Mouse (Mus musculus) right cerebral cortex, postnatal 4 days (tissue): ENCODE measurements around the gene Dgcr6.
"Not testable (repeated sequence)": the region's sequence is repeated elsewhere in the genome, so short reads cannot be mapped to it uniquely, and the experiment has no call there.

Source experiments
- DNase-seq: peaks from one replicate; pipeline ENCODE4 v3.0.0-alpha.2; 2022

Dgcr6 gene

DNA sequence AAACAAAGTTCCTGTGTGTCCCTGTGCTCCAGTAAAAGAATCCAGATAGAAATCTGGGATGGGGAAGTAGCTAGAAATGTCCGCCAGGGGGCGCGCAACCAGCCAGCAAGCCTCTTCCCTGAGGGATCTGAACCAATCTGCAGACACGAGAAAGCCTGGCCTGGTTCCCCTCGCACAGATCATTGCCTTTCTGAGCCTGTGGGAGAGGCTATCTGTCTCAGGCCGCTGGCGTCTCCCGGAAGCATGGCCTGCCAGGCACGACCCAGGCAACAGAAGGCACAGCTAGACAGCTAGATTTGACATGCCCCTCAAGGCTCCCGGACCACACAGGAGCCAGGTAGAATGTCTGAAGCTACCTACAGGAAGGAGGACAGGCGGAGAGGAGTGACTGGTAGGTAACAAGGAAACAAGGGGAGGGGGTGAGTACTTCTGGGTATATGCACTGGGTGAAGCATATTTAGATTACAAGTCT is at the start of gene Dgcr6:
Dgcr6 (plus strand) TSS at position 130 of the 472 bp plus-strand sequence.
- peak; percentile 96 for DNase-seq

DNA sequence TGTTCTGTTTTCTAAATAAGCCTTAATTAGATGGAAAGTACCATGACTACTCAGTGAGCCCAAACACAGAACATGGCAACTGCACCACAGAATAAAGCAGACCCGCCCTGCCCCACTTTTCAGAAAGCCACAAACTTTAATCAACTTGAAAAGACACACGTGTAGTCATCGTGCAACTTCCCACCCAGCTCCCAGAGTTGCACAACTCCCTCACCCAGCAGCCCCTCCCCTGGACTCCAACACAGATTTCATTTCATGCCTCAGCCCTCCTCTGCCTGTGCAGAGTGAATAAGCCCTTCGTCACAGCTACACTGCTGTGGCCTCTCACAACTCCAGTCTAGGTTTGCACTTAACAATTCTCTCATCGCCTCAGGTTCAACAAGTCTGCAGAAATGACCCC is 48.1 kb upstream of the Dgcr6 start:
- DNase-seq, result no peak

DNA sequence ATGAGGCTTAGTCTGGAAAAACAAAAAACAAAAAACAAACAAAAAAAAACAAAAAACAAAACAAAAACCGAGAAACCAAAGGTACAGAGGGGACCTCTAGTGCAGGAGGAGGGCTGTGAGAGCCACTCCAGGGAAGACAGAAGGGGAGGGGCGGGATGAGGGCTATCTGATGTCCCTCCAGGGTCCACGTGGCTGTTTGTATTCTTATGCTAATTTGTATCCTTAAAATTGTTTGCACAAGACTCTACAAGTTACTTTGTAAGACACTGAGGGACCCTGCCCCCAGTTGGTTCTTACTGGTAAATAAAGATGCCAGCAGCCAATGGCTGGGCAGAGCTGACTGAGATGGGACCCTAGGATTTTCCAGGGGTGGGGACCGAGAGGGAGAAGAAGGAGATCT is 45.6 kb upstream of the Dgcr6 start:
- no peak for DNase-seq

DNA sequence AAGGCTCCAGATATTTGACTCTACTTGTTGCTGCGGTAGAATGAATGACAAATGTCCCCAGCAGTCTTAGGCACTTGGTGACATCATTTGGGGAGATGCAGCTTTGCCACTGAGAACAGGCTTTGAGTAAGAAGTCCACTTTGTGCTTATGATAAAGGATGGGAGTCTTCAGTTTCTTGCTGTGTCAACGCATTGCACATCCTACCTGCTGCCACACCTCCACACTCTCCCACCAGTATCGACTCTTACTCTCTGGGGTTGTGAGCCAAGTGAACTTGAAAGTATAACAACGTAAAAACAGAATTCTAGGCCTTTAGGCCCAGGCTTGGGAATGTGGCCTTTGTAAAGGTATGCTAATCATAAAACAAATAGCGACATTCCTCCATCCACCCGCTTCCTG is 41.6 kb upstream of the Dgcr6 start:
- DNase-seq, result no peak

DNA sequence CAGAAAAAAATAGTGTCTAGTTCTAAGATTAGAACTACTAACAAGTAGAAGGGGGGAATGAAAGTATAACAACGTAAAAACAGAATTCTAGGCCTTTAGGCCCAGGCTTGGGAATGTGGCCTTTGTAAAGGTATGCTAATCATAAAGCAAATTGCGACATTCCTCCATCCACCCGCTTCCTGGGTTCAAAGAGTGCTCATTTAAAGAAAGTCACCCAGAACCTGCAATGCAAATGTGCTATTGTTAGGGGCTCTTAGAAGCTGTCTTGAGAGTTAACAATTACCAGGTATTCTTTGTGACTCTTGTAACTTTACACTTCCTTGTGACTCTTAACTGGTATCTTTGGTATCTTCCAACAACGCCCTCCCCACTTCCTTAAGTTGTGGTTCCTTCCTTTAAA is 36.2 kb upstream of the Dgcr6 start:
- not testable (repeated sequence) for DNase-seq

DNA sequence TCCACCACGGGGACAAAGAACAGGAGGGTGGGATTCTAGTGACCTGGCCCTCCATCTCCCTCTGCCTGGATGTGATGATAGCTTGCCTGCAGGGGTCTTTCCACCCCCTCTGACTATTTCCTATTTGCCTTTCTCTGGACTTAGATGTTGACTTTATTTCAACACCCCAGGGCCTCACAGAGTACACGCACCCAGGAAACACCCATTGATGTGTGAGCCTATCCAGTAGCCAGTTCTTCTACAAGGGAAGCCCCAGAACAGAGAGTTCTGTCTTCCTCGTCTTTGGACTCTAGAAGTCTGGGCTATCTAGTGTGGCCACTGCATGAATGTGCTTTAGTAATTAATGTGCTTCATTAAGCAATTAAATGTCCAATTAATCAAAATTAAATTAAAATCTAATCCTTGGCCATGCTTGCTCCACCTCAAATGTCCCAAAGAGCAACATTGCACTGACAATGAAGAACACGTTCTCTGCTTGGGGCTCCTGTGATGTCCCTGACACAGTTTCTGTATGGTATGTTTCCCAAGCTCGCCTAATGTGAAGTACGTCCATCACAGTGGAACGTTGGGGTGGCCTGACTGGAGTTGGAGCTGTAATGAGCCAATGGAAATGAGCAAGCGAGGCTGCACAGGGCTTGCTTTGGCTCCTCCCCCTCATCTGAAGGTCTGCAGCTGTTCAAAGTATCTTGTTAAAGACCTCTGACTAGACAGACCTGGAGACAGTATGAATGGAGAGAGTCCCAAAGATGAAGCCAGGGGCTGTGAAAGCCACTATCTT is 29.7 kb upstream of the Dgcr6 start:
- no peak for DNase-seq

DNA sequence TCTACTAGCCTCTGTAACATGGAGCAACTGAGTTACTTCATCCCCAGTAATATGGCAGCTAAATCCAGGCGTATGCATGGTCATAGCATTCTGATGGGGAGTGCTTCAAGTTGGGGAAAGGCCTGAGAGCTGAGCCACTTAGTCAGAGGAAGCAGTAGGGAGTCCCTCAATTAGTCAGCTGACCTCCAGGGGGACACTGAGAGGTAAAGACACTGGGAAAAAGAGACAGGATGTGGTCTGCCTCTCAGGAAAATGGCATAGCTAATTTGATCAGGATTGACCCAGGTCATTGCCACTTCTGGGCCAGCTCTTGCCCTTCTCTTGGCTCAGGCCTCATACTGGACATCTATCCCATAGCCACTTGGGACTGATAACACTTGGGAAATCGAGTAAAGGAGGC is 25.3 kb upstream of the Dgcr6 start:
- no peak for DNase-seq

DNA sequence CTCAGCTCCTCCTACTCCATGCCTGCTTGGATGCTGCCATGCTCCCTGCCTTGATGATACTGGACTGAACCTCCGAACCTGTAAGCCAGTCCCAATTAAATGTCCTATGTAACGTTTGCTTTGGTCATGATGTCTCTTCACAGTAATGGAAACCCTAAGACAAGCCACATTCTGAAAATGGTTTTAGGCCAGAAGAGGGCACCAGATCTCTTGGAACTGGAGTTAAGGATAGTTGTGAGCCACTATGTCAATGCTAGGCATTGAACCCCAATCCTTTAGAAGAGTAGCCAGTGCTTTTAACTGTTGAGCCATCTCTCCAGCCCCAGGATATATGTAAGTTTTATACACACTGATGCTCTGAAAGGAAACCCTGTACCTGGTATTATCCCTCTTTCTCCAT is 20.9 kb upstream of the Dgcr6 start:
- DNase-seq, result no peak

DNA sequence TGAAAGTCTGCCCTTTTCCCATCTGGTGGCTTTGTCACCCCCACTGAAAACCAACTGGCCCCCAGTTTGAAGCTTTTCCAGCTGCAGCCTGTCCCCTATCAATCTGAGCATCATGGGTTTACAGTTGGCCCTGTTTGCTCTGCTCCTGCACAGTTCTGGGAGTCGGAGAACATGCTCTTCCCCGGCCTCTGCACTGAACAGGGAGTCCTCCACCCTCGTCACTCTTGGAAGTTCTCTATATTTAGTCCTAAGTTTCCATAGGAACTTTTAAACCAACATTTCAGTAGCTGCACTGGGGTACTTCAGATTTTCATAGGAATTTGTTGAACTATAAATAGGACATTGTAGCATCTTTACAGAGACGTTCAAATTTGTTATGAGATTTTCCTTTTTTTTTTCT is 19.4 kb upstream of the Dgcr6 start:
- no peak for DNase-seq

DNA sequence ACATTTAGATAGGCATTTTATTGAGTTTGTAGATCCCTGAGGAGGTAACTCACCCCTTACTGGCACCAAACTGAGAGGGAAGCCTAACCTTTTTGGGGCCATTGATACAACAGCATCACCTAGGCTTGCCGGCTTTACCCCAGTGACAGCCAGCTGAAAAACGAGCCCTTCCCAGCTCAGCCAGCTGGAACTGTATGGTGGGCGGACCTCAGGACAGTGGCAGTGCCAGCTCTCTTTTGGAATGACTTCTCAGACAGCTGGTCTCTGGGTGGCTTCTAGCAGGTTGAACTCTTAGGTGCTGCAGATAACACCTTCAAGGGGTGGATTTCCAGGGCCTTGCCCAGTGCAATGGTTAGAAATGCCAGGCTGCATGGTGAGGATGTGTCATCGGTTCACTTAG is 18.4 kb upstream of the Dgcr6 start:
- no peak for DNase-seq

DNA sequence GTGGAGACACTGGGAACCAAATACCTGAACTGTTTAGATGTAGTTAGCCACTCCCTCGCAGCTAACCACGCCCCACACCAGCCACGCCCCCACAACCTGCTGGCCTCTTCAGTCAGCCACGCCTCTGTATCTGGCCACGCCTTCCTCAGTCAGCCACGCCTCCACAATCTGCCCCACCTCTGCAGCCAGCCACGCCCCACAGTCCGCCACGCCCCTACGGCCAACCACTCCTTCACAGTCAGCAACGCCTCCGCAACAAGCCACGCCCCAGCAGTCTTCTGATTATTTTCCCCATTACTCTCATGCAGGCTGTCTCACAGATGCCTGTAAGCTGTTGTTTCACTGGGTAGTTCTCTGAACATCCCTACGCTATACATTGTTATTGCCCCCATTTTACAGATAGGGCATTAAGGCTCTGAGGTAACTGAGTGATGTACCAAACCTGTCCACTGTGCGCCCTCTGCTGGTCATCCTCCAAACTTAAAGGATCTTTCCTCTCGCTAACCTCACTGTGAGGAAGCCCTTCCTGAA is 16.2 kb upstream of the Dgcr6 start:
- DNase-seq, result peak; percentile 76

DNA sequence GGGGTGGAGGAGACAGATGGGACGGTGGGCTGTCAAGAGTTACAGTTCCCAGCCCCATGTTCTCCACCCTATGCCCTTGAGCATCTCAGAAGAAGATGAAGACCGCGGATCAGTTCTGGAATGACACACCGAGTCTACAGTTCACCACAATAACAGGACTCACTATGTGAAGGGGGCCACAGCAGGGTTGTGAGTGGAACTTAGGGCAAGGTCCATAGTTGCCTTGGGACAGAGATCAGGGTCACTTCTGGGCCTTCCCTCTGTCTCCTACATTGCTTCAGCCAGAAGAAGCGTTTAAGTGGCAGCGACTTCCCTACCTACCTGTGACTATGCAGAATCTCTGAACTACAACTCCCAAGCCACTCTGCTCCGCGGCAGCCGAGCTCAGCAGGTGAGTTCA is 15.6 kb upstream of the Dgcr6 start:
- no peak for DNase-seq

DNA sequence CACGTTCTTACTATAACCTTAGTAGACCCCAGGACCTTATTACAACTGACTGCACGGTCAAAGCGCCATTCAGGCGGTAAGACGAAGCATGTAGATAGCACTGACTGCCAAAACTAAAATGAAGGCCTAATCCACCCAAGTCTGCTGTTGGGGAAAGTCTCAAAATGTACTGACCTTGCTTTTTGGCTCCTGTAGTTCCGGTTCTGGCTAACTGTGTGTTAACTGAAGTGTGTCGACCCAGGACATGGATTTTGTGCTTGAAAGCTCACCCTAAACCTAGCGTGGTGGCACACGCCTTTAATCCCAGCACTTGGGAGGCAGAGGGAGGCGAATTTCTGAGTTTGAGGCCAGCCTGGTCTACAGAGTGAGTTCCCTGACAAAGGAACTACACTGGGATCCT is 7.7 kb upstream of the Dgcr6 start:
- DNase-seq, result no peak

DNA sequence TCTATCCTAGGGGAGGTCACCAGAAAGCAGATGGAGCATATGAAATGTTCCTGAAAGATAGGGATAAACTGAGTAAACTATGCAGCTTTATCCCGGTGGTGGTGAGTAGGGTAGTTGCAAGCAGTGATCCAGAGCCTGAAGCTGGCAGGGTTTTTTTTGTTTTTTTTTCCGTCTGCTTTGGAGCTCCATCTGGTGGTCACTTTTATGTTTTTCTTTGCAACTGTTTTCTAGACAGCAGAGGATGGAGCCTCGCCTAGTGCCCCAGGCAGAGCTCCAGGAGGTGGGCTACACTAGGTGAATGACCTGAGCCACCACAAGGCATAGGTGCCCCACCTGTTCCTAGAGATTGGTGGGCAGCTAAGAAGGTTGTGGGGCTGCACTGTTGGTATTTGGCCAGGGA is 5.0 kb upstream of the Dgcr6 start:
- DNase-seq, result peak; percentile 49

DNA sequence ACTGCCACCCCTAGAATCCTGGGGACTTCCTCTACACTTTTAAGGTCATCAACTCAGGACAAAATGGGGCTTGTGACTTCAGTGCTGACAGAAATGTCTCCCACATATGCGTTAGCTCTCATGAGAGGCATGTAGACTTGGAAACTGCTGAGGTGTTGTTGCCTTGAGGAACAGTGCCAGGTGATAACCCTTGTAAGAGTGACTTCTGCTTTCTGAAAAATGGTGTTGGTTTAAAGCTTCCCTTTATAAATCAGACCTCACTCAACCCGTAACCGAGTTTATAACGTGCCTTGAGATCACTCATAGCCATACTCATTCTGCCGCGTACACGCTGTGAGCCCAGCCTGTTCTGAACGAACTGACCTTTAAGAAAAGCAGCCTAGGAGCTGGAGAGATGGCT is 4.6 kb upstream of the Dgcr6 start:
- no peak for DNase-seq

DNA sequence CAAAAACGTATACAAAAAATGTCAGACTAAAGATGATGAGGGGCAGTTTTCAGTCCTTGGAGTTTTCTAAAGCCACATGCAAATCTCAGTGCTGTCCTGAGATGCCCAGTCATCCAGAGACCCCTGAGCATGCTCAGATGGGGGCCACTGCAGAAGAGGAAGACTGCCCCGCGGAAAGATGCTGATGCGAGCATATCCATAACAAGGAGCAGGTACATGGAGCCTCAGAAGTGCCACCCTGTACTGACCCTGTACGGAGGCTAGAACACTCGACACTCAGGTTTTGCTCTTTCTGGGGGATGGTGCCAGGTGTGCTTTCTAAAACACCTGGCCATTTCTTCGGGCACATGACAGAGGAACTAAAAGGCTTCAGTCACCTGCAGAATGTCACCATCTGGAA is 338 bp upstream of the Dgcr6 start:
- DNase-seq, result no peak

DNA sequence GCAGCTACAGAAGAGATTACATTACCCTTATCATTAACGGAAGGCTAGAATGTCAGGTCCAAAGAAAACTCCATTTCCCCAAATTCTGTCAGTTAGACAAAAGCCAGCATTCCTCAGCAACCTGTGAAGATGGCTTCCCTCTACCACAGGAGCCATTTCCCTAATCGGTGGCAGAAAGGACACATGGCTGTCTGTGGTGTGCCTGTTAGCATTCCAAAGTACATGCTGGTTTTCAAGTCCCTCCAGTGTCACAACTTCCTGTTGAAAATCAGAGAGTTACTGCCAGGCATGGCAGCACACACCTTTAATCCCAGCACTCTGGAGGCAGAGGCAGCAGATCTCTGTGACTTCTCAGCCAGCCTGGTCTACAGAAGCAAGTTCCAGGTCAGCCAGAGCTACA is 3.6 kb downstream of the Dgcr6 start:
- no peak for DNase-seq

DNA sequence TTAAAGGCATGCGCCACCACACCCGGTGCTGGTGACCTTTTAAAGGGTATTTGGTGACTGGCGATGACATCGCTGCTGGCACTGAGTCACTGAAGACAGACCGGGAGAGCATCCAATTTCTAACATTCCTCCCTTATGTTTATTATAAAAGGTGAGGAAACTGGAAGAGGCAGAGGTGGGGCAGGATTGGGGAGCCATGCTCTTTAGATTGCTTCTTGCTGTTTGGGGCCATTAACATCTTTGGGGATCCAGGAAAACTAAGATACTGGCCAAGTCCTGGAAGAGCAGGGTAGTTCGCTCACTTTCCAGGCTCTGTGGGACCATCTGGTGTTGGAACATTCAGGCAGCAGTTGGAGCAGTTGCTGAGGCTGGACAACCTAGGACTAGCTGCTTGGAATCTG is 5.7 kb downstream of the Dgcr6 start:
- no peak for DNase-seq

DNA sequence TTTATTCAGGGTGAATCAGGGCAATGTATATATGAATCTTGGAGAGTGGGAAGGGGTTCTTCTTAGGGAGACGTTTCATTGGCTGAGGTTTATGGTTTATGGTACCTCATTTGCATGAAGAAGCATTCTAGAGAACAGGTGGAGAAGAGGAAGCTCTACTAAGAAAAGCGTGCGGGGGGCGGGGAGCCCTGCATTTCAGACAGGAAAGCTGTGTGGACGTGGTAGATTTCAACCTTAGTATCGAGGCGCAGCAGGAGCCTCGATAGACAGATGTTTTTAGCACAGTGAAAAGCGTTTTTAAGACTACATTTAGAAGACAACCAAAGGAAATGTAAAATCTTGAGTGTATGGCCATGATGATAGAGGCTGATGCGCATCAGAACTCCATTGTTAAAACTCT is 6.6 kb downstream of the Dgcr6 start:
- no peak for DNase-seq

DNA sequence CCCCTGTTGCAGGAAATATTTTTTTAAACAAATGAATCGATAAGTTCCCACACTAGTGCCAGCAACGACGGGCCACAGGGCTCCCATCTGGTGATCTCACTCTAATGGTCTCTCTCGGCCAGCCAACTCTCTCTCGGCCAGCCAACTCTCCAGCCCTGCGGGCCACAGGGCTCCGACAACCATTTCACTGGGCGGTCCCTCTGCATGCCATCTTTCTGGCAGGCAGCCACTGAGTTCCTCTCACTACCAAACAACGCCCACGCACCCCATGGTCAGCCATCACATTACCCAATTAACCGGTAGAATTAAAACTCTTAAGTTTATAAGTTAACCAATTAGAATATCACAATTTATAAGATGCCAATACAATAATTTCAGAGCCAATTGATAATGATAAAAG is 8.5 kb downstream of the Dgcr6 start:
- DNase-seq, result no peak

DNA sequence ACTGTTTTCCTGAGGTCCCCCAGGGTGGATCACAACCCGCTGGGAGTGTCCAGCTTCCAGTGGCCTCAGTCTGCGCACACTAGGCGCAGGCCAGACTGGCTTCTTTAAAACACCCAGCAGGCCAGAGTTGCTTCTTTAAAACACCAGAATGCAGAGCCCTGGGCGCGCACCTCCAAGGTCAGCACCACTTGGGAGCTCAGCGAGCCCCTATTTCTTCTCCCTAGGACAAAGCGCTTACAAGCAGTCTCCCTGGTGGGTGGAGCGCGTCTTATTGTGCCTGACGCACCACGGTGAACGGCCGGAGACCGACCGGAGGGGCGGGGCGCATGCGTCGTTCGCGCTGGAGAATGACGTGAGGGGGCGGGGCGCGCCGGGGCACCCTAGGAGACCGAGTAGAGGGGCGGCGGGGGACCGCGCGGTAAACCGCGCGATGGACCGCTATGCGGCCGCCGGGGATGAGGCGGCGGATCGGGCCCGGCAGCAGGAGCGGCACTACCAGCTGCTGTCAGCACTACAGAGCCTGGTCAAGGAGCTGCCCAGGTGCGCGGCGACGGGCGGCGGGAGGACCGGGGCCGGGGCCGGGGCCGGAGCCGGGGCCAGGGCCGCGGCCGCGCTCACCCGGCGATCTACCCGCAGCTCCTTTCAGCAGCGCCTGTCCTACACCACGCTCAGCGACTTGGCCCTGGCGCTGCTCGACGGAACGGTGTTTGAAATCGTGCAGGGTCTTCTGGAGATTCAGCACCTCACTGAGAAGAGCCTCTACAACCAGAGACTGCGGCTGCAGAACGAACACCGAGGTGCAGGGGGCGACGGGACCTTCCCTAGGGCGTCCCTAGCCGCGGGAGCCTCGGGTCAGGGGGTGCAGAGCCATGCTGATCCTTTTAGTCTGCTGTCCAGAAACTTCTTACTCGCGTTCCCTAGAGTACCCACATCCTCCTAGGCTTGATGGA is 13.7 kb downstream of the Dgcr6 start:
- peak; percentile 98 for DNase-seq

DNA sequence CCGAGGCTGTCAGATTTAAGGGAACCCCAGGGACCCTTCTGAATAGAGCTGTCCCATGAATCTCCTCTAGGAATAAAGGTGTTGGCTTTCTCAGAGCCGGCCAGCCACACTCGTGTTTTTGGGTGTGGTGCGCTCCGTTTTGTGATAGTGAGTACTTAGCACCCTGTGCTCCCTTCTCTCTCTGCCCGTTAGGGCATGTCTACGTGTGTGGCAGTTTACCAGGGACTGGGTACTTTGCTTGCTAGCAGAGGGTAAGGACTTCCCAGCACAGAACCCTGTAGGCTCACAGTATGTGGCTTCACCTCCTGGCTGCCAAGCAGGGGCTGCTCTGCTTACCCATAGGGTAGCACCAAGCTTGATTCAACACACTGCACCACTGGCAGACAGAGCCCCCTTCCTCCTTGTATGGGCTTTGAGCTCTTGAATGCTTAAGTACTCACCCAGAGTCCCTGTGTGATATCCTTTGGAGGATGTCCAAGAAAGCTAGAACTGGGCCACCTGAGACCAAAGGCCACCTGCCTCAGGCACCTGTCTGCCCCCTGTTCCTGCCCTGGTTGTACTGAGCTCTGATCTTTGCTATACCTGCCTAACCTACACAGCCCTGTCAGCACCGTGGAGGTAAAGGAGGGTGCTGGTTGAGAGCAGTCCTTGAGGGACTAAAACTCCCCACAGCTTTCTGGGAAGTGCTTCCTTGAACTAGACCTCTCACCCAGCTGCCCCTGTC is 16.2 kb downstream of the Dgcr6 start:
- no peak for DNase-seq

DNA sequence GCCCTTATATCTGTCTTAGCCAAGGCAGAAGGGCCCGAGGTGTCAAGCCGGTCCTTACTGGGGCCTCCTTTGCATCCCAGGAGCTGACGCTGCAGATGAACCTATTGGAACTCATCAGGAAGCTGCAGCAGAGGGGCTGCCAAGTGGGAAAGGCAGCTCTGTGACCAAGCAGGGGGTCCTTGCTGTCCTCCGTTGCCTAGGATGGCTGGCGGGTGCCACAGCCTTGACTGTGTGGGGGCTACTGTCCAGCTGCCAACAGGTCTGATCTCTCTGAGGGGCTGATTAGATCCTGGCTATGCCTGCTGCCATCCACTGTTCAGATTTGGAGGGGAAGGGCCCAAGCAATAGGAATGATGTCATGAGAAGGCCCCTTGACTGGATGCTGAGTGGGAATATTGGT is 18.1 kb downstream of the Dgcr6 start:
- DNase-seq, result no peak
